Mouse (Mus musculus) ES-E14 (cell line): ENCODE measurements at regions not wholly inside any gene's neighbourhood (a gene's known extent, or its start where the extent isn't known, plus 50 kb on each side); places are given as distances from the start of the nearest gene placed in this dataset.

Source experiments
- DNase-seq: peaks from one replicate; pipeline ENCODE4 v3.0.0-alpha.2; 2013; ENCODE audit warnings: low read depth, low spot score
- H3K27ac ChIP-seq: 2 replicates; pipeline ENCODE4 v1.5.1; 2012; ENCODE audit warnings: low read depth, mild to moderate bottlenecking, low read length, moderate library complexity, mixed read lengths; ENCODE audit not compliant: poor library complexity, insufficient read depth, severe bottlenecking
- H3K36me3 ChIP-seq: 2 replicates; pipeline ENCODE4 v1.6.1; 2012; ENCODE audit warnings: mild to moderate bottlenecking, low read length, moderate library complexity, mixed read lengths; ENCODE audit not compliant: control insufficient read depth, poor library complexity, insufficient read depth, severe bottlenecking
- H3K4me1 ChIP-seq, 2 experiments: fragments of 150-350 bp in 1 of 2; sonication (generic) in 1 of 2; 2 replicates each; pipeline ENCODE4 v1.6.1; 2012; ENCODE audit warnings: low read length in 2 of 2, mild to moderate bottlenecking in 1 of 2, mixed read lengths in 1 of 2; ENCODE audit not compliant: control insufficient read depth in 2 of 2, insufficient read depth in 2 of 2, poor library complexity in 1 of 2
- H3K4me3 ChIP-seq, 2 experiments: fragments of 150-350 bp in 1 of 2; sonication (generic) in 1 of 2; 2 replicates each; pipeline ENCODE4 v1.5.1; 2012; ENCODE audit warnings: low read length in 2 of 2, low read depth in 1 of 2, mild to moderate bottlenecking in 1 of 2, mixed read lengths in 1 of 2; ENCODE audit not compliant: insufficient read depth in 1 of 2, poor library complexity in 1 of 2, severe bottlenecking in 1 of 2
- H3K9ac ChIP-seq: 2 replicates; pipeline ENCODE4 v1.6.1; 2012; ENCODE audit warnings: low read depth, mild to moderate bottlenecking, low read length, mixed read lengths; ENCODE audit not compliant: poor library complexity, insufficient read depth, severe bottlenecking
- H3K9me3 ChIP-seq: fragments of 150-350 bp; sonication (generic); 2 replicates; pipeline ENCODE4 v1.6.1; 2012; ENCODE audit warnings: low read depth, mild to moderate bottlenecking, low read length; ENCODE audit not compliant: control insufficient read depth, insufficient read depth
- CHD2 ChIP-seq: IDR thresholded peaks from 2 replicates; pipeline ENCODE4 v1.6.1; 2014; ENCODE audit warnings: mild to moderate bottlenecking, low read depth, low read length, inconsistent platforms
- HCFC1 ChIP-seq: IDR thresholded peaks from 2 replicates; pipeline ENCODE4 v1.6.1; 2012; ENCODE audit warnings: low read length, inconsistent platforms, borderline replicate concordance; ENCODE audit not compliant: insufficient read depth
- MAFK ChIP-seq: IDR thresholded peaks from 2 replicates; pipeline ENCODE4 v1.6.1; 2014; ENCODE audit warnings: mild to moderate bottlenecking, low read depth, low read length, inconsistent platforms; ENCODE audit not compliant: insufficient read depth
- ZC3H11A ChIP-seq: IDR thresholded peaks from 2 replicates; pipeline ENCODE4 v1.6.1; 2012; ENCODE audit warnings: low read depth, mild to moderate bottlenecking, inconsistent platforms, low read length, borderline replicate concordance
- ZNF384 ChIP-seq: IDR thresholded peaks from 2 replicates; pipeline ENCODE4 v1.6.1; 2012; ENCODE audit warnings: low read depth, low read length, inconsistent platforms
- in situ Hi-C, 2 experiments: fragments of 600-800 bp; cut with MboI; formaldehyde crosslinking; loops; one replicate each; pipeline ENCODE4 v1.15.1; 2025; ENCODE audit warnings: low sequenced_read_pairs in 2 of 2, inconsistent platforms in 1 of 2; ENCODE audit not compliant: unreplicated experiment in 2 of 2

- H3K36me3 ChIP-seq: no peaks in the 10 kb centered on the region
- H3K4me3 ChIP-seq: no peak overlapping the region
- H3K9ac ChIP-seq: no peak overlapping the region
- no peaks in the 10 kb centered on the region for H3K4me1 ChIP-seq
- no peak for DNase-seq
- TF ChIP-seq HCFC1 (no peak), ZC3H11A (no peak), CHD2 (no peak), MAFK (no peak), ZNF384 (no peak)
- H3K27ac ChIP-seq: no peak overlapping the region
- H3K9me3 ChIP-seq: no peaks in the 10 kb centered on the region
- in situ Hi-C loops: no loop called here
These were observed 513.8 kb upstream of the Tbx3 start for GRCm38 (mm10) chr5:119156638-119157037.

- no peaks in the 10 kb centered on the region for H3K36me3 ChIP-seq
- H3K9ac ChIP-seq: no peak overlapping the region
- DNase-seq: no peak
- H3K9me3 ChIP-seq: no peaks in the 10 kb centered on the region
- H3K27ac ChIP-seq: no peak overlapping the region
- TF ChIP-seq MAFK: no peak
- TF ChIP-seq ZC3H11A: no peak
- TF ChIP-seq ZNF384: no peak
- no peak for TF ChIP-seq HCFC1
- TF ChIP-seq CHD2: no peak
- in situ Hi-C loops: no loop called here
- H3K4me3 ChIP-seq: no peak overlapping the region
- H3K4me1 ChIP-seq: no peaks in the 10 kb centered on the region
These were observed 512.3 kb upstream of the Tbx3 start for GRCm38 (mm10) chr5:119158171-119158570.

- Histone ChIP-seq H3K4me3 (no peak overlapping the region), H3K36me3 (no peaks in the 10 kb centered on the region), H3K27ac (no peak overlapping the region), H3K4me1 (no peaks in the 10 kb centered on the region), H3K9ac (no peak overlapping the region), H3K9me3 (no peaks in the 10 kb centered on the region)
- no peak for DNase-seq
- in situ Hi-C loops: no loop called here
- TF ChIP-seq ZC3H11A (no peak), HCFC1 (no peak), MAFK (no peak), CHD2 (no peak), ZNF384 (no peak)
These were observed 508.3 kb upstream of the Tbx3 start for GRCm38 (mm10) chr5:119162132-119162675.

GRCm38 (mm10) chr5:119167718-119168117 lies 502.8 kb upstream of the Tbx3 start:
- H3K27ac ChIP-seq: no peak overlapping the region
- no peak overlapping the region for H3K9ac ChIP-seq
- TF ChIP-seq HCFC1 (no peak), CHD2 (no peak)
- no peak overlapping the region for H3K4me3 ChIP-seq
- H3K36me3 ChIP-seq: no peaks in the 10 kb centered on the region
- H3K4me1 ChIP-seq: no peaks in the 10 kb centered on the region
- DNase-seq: no peak
- in situ Hi-C loops: no loop called here
- H3K9me3 ChIP-seq: no peaks in the 10 kb centered on the region

GRCm38 (mm10) chr5:119169274-119169673 lies 501.2 kb upstream of the Tbx3 start:
- no peak overlapping the region for H3K4me3 ChIP-seq
- no peaks in the 10 kb centered on the region for H3K36me3 ChIP-seq
- TF ChIP-seq MAFK (no peak), ZC3H11A (no peak), CHD2 (no peak), HCFC1 (no peak), ZNF384 (no peak)
- in situ Hi-C loops: no loop called here
- no peak overlapping the region for H3K9ac ChIP-seq
- H3K27ac ChIP-seq: no peak overlapping the region
- no peaks in the 10 kb centered on the region for H3K4me1 ChIP-seq
- H3K9me3 ChIP-seq: no peaks in the 10 kb centered on the region
- DNase-seq: no peak
